Mouse (Mus musculus): ENCODE measurements around the gene Syndig1. TPM values are rescaled to one million over a fixed set of nuclear protein-coding genes. Genes with fewer than 3 reads are reported as not detected.

Gene Syndig1
- total and polyA plus RNA-seq, 2 experiments = not detected

DNA sequence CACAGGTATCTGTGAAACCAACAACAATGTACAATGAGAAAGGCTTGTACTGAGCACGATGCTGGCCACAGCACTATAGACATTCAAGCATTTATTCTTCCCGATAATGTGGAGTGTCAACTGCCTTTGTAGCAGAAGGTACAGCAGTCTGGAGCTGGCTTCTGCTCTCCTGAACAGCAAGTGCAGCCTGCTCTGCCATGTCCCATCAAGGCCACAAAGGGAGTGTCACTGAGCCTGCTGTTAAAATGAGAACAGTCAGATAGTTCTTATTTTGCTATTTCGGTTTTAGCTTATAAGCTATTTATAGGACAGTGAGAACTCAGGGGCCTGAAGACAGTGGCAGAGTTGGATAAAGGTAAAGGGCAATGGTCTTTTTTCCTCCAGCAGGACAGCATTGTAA, 9.3 kb upstream of the Syndig1 start:
- WGBS = 79% methylated on average over 3 of the region's 3 CpGs
- DNase-seq (ENCODE audit: extremely low read depth, low read depth, low spot score) = no peak
- H3K27me3 ChIP-seq (ENCODE audit: control insufficient read depth, insufficient read depth, low read length) = no peaks in the 10 kb centered on the region
- no peaks in the 10 kb centered on the region for H3K79me2 ChIP-seq (ENCODE audit: control insufficient read depth, insufficient read depth, low read length)
- H3K27ac ChIP-seq (replicated peaks; ENCODE audit: insufficient read depth, low read depth, low read length) = no peak overlapping the region
- no peaks in the 10 kb centered on the region for H3K4me1 ChIP-seq (ENCODE audit: control insufficient read depth, insufficient read depth, low read length)
- no peaks in the 10 kb centered on the region for H3K36me3 ChIP-seq (ENCODE audit: control insufficient read depth, insufficient read depth, low read length)
- H3K4me3 ChIP-seq (ENCODE audit: insufficient read depth, low read depth, low read length) = no peak overlapping the region
- TF ChIP-seq POLR2A (IDR thresholded peaks at IDR 0.05; ENCODE audit: extremely low read depth, insufficient read depth, low read length) (no peak), CTCF (IDR thresholded peaks at IDR 0.05; ENCODE audit: low read depth, low read length) (no peak)
- no peak overlapping the region for H3K9ac ChIP-seq (ENCODE audit: low read depth, low read length)

DNA sequence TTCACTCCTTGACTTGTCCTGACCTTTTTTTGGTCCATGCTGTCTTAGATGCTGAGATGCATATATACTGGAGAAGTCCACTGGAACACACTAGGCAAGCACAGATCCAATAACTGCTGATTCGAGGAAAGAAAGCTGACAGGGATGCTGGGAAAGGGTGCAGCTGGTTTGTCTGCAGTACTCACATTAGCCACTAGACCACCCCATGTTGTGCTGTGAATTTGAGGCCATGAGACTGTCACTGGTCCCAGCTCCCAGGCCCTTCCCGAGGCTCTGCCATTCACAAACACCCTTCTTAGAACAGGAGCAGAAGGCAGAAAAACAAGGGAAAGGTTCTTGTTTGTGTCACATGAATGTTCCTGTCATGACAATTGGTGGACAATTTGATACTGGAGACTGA, 8.8 kb upstream of the Syndig1 start:
- Histone ChIP-seq H3K27me3 (ENCODE audit: control insufficient read depth, insufficient read depth, low read length) (no peaks in the 10 kb centered on the region), H3K27ac (replicated peaks; ENCODE audit: insufficient read depth, low read depth, low read length) (no peak overlapping the region), H3K4me1 (ENCODE audit: control insufficient read depth, insufficient read depth, low read length) (no peaks in the 10 kb centered on the region), H3K4me3 (ENCODE audit: insufficient read depth, low read depth, low read length) (no peak overlapping the region), H3K79me2 (ENCODE audit: control insufficient read depth, insufficient read depth, low read length) (no peaks in the 10 kb centered on the region), H3K9ac (ENCODE audit: low read depth, low read length) (no peak overlapping the region), H3K36me3 (ENCODE audit: control insufficient read depth, insufficient read depth, low read length) (no peaks in the 10 kb centered on the region)
- TF ChIP-seq POLR2A (IDR thresholded peaks at IDR 0.05; ENCODE audit: extremely low read depth, insufficient read depth, low read length) (no peak), CTCF (IDR thresholded peaks at IDR 0.05; ENCODE audit: low read depth, low read length) (no peak)
- DNase-seq (ENCODE audit: extremely low read depth, low read depth, low spot score) = no peak
- 40% methylated on average over 2 of the region's 2 CpGs for WGBS

GRCm38 (mm10) chr2:149829955-149830535, 1.0 kb downstream of the Syndig1 start:
- DNase-seq (ENCODE audit: extremely low read depth, low read depth, low spot score) = no peak
- 2% methylated on average over 26 of the region's 26 CpGs for WGBS
- H3K4me3 ChIP-seq (ENCODE audit: insufficient read depth, low read depth, low read length) = no peak overlapping the region

GRCm38 (mm10) chr2:149830536-149831458, 1.8 kb downstream of the Syndig1 start, which contains the start of gene C530025M09Rik:
TSS of gene C530025M09Rik (minus strand) at chr2:149831213.
- H3K9ac ChIP-seq (ENCODE audit: low read depth, low read length) = no peak within 1 kb of the TSS
- H3K4me1 ChIP-seq (ENCODE audit: control insufficient read depth, insufficient read depth, low read length) = no peaks in the 10 kb centered on the region

More at GRCm38 (mm10) chr2:149829955-149830535, 1.0 kb downstream of the Syndig1 start:
- peaks cover 15% of the 10 kb centered on the region; the same call in 1 of the 2 replicates for H3K27me3 ChIP-seq (ENCODE audit: control insufficient read depth, insufficient read depth, low read length)
- no peaks in the 10 kb centered on the region for H3K4me1 ChIP-seq (ENCODE audit: control insufficient read depth, insufficient read depth, low read length)
- H3K27ac ChIP-seq (replicated peaks; ENCODE audit: insufficient read depth, low read depth, low read length) = no peak overlapping the region
- H3K79me2 ChIP-seq (ENCODE audit: control insufficient read depth, insufficient read depth, low read length) = no peaks in the 10 kb centered on the region
- TF ChIP-seq CTCF (IDR thresholded peaks at IDR 0.05; ENCODE audit: low read depth, low read length) = no peak
- no peak for TF ChIP-seq POLR2A (IDR thresholded peaks at IDR 0.05; ENCODE audit: extremely low read depth, insufficient read depth, low read length)
- no peak overlapping the region for H3K9ac ChIP-seq (ENCODE audit: low read depth, low read length)
- no peaks in the 10 kb centered on the region for H3K36me3 ChIP-seq (ENCODE audit: control insufficient read depth, insufficient read depth, low read length)

GRCm38 (mm10) chr2:149831459-149832245, 2.6 kb downstream of the Syndig1 start:
- Histone ChIP-seq H3K79me2 (ENCODE audit: control insufficient read depth, insufficient read depth, low read length) (no peaks in the 10 kb centered on the region), H3K9ac (ENCODE audit: low read depth, low read length) (no peak overlapping the region), H3K36me3 (ENCODE audit: control insufficient read depth, insufficient read depth, low read length) (no peaks in the 10 kb centered on the region), H3K27ac (replicated peaks; ENCODE audit: insufficient read depth, low read depth, low read length) (no peak overlapping the region), H3K4me1 (ENCODE audit: control insufficient read depth, insufficient read depth, low read length) (no peaks in the 10 kb centered on the region), H3K4me3 (ENCODE audit: insufficient read depth, low read depth, low read length) (no peak overlapping the region), H3K27me3 (ENCODE audit: control insufficient read depth, insufficient read depth, low read length) (peaks cover 15% of the 10 kb centered on the region; the same call in 1 of the 2 replicates)
- DNase-seq (ENCODE audit: extremely low read depth, low read depth, low spot score) = no peak
- TF ChIP-seq CTCF (IDR thresholded peaks at IDR 0.05; ENCODE audit: low read depth, low read length) (no peak), POLR2A (IDR thresholded peaks at IDR 0.05; ENCODE audit: extremely low read depth, insufficient read depth, low read length) (no peak)
- WGBS = 2% methylated on average over 29 of the region's 29 CpGs

More at GRCm38 (mm10) chr2:149830536-149831458, 1.8 kb downstream of the Syndig1 start, which contains the start of gene C530025M09Rik:
- WGBS = under 1% methylated on average over 71 of the region's 82 CpGs
- no peaks in the 10 kb centered on the region for H3K36me3 ChIP-seq (ENCODE audit: control insufficient read depth, insufficient read depth, low read length)
- no peak within 1 kb of the TSS for H3K4me3 ChIP-seq (ENCODE audit: insufficient read depth, low read depth, low read length)
- H3K27ac ChIP-seq (replicated peaks; ENCODE audit: insufficient read depth, low read depth, low read length) = no peak within 1 kb of the TSS
- H3K79me2 ChIP-seq (ENCODE audit: control insufficient read depth, insufficient read depth, low read length) = no peaks in the 10 kb centered on the region
- no peak for DNase-seq (ENCODE audit: extremely low read depth, low read depth, low spot score)
- H3K27me3 ChIP-seq (ENCODE audit: control insufficient read depth, insufficient read depth, low read length) = peaks cover 15% of the 10 kb centered on the region; the same call in 1 of the 2 replicates
- TF ChIP-seq CTCF (IDR thresholded peaks at IDR 0.05; ENCODE audit: low read depth, low read length) = no peak

Data from liver, adult 2 months (tissue).